Mouse (Mus musculus) small intestine, adult 2 months (tissue): ENCODE data around the gene Pax2.

Experiments used
- CTCF ChIP-seq: fragments of 200-500 bp; IDR thresholded peaks from 2 replicates; pipeline ENCODE4 v1.5.1; 2012; ENCODE audit warnings: low read depth, mild to moderate bottlenecking, control low read depth, inconsistent platforms, low read length, moderate library complexity, mixed read lengths; ENCODE audit not compliant: insufficient replicate concordance, insufficient read length; ENCODE audit errors: extremely low read depth
- POLR2A ChIP-seq: fragments of 200-500 bp; IDR thresholded peaks from 2 replicates; pipeline ENCODE4 v1.6.1; 2012; ENCODE audit warnings: low read depth, mild to moderate bottlenecking, control low read depth, inconsistent platforms, low read length, moderate library complexity

- TF ChIP-seq POLR2A (no peak), CTCF (no peak)
Observed at GRCm38 (mm10) chr19:44838321-44838720, 82.5 kb downstream of the Pax2 start.
